Mouse (Mus musculus) myocyte (in vitro differentiated cells): ENCODE measurements around the gene Myo5a.
A peak's percentile ranks its signal among the peaks of the same experiment; 100 is the strongest.

ENCODE experiments used
- CEBPB ChIP-seq: IDR thresholded peaks from 2 replicates; pipeline ENCODE4 v1.6.1; 2011; ENCODE audit warnings: mild to moderate bottlenecking, moderate library complexity; ENCODE audit not compliant: poor library complexity, insufficient read depth, severe bottlenecking
- E2F4 ChIP-seq: IDR thresholded peaks from one replicate; pipeline ENCODE4 v1.6.1; 2011; ENCODE audit warnings: mild to moderate bottlenecking, control low read depth, moderate library complexity; ENCODE audit not compliant: insufficient read depth
- MAX ChIP-seq: IDR thresholded peaks from one replicate; pipeline ENCODE4 v1.6.1; 2011; ENCODE audit warnings: low read depth, mild to moderate bottlenecking, control low read depth
- MYOD1 ChIP-seq, 3 experiments: IDR thresholded peaks; one replicate each; pipeline ENCODE4 v1.6.1; 2011; ENCODE audit warnings: control low read depth in 2 of 3, low read depth in 2 of 3, mild to moderate bottlenecking in 2 of 3, moderate library complexity in 1 of 3; ENCODE audit not compliant: insufficient read length in 2 of 3, control insufficient read depth in 1 of 3
- MYOG ChIP-seq, 3 experiments: IDR thresholded peaks; one replicate each; pipeline ENCODE4 v1.6.1; 2011; ENCODE audit warnings: control low read depth in 2 of 3, low read depth in 2 of 3, mild to moderate bottlenecking in 2 of 3; ENCODE audit not compliant: insufficient read length in 2 of 3, control insufficient read depth in 1 of 3, insufficient read depth in 1 of 3
- POLR2A ChIP-seq: IDR thresholded peaks from one replicate; pipeline ENCODE4 v1.6.1; 2011; ENCODE audit warnings: low read depth, mild to moderate bottlenecking, control low read depth, moderate library complexity; ENCODE audit not compliant: insufficient read length
- POLR2AphosphoS2 ChIP-seq: IDR thresholded peaks from one replicate; pipeline ENCODE4 v1.6.1; 2011; ENCODE audit warnings: low read depth, control low read depth; ENCODE audit not compliant: insufficient read length
- REST ChIP-seq: IDR thresholded peaks from one replicate; pipeline ENCODE4 v1.6.1; 2011; ENCODE audit warnings: mild to moderate bottlenecking, control low read depth, moderate library complexity; ENCODE audit not compliant: insufficient read depth, insufficient read length
- SRF ChIP-seq: IDR thresholded peaks from one replicate; pipeline ENCODE4 v1.6.1; 2011; ENCODE audit warnings: low read depth; ENCODE audit not compliant: control insufficient read depth, insufficient read length
- TCF12 ChIP-seq: IDR thresholded peaks from one replicate; pipeline ENCODE4 v1.6.1; 2011; ENCODE audit warnings: mild to moderate bottlenecking, control low read depth; ENCODE audit not compliant: poor library complexity, insufficient read depth, severe bottlenecking

DNA sequence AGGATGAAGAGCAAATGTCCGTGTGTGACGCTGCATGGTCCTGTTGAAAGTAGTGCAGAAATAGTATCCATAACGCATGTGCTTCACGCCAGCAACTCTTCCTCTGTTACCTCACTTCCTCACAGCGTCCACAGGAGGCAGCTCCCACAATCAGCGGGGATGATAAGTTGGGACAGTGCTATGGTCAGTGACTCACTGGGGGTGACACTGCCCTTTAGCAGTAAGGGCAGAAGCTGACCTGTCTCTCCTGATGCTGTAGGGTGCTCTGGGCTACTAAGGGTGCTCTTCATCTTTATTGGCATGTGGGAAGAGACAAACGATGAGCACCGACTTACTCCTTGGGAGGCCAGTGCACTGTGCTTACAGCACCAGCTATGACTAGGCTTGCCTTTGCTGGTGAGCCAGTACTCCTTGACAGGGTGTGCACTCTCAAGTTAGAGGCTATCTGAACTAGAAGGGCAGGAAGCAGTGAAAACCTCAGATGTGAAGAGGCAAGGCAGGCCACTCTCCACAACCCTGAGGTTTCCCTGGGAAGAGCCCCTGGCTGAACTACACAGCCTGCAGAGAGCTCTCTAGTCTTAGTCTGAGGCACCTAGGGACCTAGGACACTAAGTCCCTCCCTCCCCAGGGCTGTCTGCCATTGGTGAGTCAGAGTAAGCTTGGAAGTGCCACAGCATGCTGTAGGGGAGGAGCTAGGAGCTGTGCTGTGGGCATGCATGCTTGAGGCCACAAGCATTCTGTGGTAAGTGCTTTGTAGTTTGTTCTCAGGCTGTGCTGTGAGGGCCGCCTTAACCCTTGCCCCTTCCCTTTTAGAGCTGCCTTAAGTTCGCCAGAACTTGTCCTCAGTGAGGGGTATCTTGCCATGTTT, 150.8 kb downstream of the Myo5a start:
- peak; percentile 64 for TF ChIP-seq POLR2AphosphoS2
- no peak for TF ChIP-seq MYOG (IDR thresholded peaks at IDR 0.05; ENCODE audit: control insufficient read depth in 1 of 3, insufficient read depth in 1 of 3, insufficient read length in 2 of 3, low read depth in 2 of 3)
- TF ChIP-seq MYOD1 (IDR thresholded peaks at IDR 0.05; ENCODE audit: control insufficient read depth in 1 of 3, insufficient read length in 2 of 3, low read depth in 2 of 3) = no peak
- TF ChIP-seq POLR2A = no peak
- no peak for TF ChIP-seq E2F4
- no peak for TF ChIP-seq TCF12
- no peak for TF ChIP-seq MAX
- no peak for TF ChIP-seq CEBPB
- TF ChIP-seq SRF = no peak
- TF ChIP-seq REST = no peak
